Mouse (Mus musculus): ENCODE measurements around the gene Col26a1. TPM values are rescaled to one million over a fixed set of nuclear protein-coding genes. Genes with fewer than 3 reads are reported as not detected.
"Not testable (repeated sequence)": the region's sequence is repeated elsewhere in the genome, so short reads cannot be mapped to it uniquely, and the experiment has no call there.

Col26a1 gene
- total RNA-seq, 2 experiments from 2014 or later = not detected

DNA sequence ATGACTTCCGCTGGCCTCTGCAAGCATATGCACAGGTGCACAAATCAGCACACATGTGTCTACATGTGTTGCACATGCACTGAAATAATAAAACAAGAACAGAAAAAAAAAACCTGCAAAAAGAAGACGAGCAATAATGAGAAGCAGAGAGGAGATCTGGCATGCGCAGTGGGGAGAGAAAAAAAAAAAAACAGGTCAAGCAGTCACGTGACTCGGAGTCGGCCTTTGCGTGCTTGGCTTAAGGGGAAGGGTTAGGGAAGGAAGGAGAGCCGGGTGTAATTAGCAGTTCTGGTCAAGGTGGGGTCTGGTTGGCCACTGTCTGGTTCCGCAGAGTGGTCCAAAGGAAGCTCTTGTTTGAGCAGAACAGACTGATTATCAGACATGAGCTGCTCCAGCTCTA, 115.7 kb downstream of the Col26a1 start:
- no peak for ATAC-seq (replicated peaks; ENCODE audit: low FRiP score, low TSS enrichment, poor library complexity, severe bottlenecking)

DNA sequence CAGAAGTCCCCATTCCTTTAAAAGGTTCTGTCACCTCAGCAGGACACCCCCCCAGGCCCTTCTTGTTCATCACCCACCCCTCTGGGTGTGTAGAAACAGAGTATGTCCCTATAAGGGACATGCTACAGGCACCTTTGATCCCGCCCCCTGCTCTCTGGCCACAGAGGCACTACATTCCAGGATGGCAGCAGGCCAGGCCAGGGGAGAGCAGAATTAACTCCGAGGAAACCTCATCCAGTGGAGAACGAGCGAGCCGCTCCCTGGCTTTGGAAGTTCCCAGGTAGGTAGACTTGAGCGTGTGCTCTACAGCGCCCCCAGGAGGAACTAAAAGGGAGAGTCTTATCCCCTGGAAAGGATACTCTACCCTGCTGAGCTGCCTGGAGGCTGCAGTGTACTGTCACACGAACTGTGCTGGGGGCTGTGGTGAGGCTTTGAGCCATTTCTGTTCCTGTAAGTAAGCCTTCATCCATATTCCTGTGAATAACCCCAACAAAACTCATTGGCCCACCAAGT, 118.8 kb downstream of the Col26a1 start:
- no peak for ATAC-seq (replicated peaks; ENCODE audit: low FRiP score, low TSS enrichment, poor library complexity, severe bottlenecking)

DNA sequence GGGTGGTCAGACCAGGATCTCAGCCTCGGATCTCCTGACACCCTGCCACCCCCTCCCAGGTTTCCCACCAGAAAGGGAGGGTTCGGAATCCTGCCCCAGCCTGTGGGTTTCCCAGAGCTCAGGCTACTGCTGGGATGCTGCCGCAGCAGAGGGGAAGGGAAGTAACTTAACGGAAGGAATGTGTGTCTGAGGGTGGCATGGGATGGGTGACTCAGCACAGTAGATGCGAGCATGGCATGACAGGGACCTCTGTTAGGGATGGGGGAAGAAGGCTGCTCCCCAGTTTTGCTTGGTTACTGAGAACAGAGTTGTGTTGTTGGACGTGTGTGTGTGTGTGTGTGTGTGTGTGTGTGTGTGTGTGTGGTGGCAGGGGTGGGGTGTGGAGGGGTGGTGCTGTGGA, 122.7 kb downstream of the Col26a1 start:
- ATAC-seq (replicated peaks; ENCODE audit: low FRiP score, low TSS enrichment, poor library complexity, severe bottlenecking) = no peak

DNA sequence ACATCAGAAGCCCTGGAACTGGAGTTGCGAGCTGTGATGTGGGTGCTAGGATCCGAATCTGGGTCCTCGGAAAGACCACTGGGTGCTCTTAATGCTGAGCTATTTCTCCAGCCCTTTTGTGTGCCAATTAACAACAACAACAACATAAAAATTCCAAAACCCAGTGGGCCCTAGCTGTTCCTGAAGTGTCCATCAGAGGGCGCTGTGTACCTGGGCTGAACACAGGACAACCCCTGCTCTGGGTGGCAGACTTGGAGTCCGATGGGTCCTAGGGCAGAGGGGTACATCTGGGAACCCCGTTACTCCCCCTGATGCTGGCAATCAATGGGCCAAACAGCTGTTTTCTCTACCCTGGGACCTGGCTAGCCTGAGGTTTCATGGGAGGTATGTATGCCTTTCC, 123.2 kb downstream of the Col26a1 start:
- ATAC-seq (replicated peaks; ENCODE audit: low FRiP score, low TSS enrichment, poor library complexity, severe bottlenecking) = no peak

DNA sequence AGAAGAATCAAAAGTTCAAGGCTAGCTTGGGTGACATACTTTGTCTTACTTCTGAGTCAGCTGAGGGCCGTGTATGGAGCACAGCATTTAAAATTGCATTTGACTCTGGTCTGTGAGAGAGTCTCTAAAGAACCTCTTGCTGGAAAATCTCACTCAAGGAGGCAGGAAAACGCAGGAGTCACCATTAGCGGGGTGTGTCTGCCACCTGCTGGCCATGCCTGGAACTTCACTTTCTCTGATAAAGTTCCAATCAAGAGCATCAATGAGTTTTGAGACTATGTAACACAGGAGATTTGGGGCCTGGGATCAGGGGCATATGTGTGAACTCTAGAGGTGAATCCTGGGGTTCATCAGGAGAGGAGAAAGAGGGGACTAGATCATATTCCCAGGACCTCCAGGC, 127.3 kb downstream of the Col26a1 start:
- 0 out of 2 replicates have a peak, but pooled peaks have one; percentile 42 for ATAC-seq (replicated peaks; ENCODE audit: low FRiP score, low TSS enrichment, poor library complexity, severe bottlenecking)

DNA sequence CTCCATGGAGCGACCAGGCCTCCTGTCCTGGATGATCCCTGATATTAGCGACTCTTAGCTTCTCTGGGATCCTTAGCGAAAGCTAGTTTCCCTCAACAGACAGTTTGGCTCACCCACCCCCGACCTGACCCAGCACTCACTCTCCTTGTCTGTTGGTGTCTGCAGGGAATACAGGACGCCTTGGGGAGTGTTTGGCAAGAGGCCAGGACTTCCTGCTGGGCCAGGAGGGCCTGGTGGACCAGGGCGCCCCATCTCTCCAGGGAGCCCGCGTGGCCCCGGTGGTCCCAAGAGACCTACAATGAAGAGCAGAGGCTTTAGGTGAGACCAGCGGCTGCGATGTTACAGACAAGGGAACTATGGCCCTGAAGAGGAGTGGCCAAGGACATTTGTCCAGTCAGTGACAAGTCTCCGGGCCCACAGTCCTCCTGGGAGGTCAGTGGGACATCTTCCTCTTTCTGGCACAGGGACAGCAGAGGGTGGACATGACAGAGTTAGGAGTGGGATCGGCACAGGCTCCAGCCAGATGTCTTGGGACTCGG, 128.9 kb downstream of the Col26a1 start:
- ATAC-seq (replicated peaks; ENCODE audit: low FRiP score, low TSS enrichment, poor library complexity, severe bottlenecking) = no peak

DNA sequence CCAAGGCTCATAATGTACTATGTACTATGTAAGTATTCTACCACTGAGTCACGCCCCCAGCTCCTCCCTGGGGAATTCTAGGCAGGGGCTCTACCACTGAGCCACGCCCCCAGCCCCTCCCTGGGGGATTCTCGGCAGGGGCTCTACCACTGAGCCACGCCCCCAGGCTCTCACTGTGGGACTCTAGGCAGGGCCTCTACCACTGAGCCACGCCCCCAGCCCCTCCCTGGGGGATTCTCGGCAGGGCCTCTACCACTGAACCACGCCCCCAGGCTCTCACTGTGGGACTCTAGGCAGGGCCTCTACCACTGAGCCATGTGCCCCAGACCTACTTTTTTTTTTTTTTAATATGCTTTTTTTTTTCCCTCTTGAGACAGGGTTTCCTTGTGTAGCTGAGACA, 129.8 kb downstream of the Col26a1 start:
- not testable (repeated sequence) for ATAC-seq (replicated peaks; ENCODE audit: low FRiP score, low TSS enrichment, poor library complexity, severe bottlenecking)

DNA sequence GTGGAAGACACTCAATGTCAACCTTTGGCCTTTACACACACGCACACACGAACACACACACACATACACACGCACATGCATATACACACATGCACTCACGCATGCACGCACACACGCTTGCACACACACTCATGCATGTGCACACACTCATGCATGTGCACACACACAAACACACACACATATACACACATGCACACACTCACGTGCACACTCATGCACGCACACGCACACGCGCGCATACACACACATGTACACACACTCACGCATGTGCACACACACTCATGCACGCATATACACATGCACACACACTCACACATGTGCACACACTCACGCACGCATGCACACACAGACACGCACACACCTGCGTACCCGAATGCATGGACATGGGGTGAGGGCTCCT, 130.9 kb downstream of the Col26a1 start:
- no peak for ATAC-seq (replicated peaks; ENCODE audit: low FRiP score, low TSS enrichment, poor library complexity, severe bottlenecking)

DNA sequence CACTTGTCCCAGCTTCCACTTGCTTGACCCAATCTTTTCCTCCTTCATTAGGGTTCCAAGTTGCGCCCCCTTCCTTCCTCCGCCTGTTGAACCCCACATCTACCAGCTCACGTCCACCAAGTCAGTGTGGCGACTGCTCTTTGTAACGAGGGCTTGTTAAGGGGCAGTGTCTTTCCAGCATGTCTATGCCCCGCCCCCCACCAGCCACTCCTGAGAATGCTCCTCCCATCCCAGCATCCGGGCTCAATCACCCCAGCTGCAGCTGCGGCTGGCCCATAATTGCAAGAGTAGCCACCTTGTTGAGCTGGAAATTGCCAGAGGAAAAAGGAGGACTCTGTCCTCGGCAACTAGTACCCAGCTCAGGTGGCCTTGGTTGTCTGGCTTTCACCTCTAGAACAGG, 136.4 kb downstream of the Col26a1 start:
- no peak for ATAC-seq (replicated peaks; ENCODE audit: low FRiP score, low TSS enrichment, poor library complexity, severe bottlenecking)

DNA sequence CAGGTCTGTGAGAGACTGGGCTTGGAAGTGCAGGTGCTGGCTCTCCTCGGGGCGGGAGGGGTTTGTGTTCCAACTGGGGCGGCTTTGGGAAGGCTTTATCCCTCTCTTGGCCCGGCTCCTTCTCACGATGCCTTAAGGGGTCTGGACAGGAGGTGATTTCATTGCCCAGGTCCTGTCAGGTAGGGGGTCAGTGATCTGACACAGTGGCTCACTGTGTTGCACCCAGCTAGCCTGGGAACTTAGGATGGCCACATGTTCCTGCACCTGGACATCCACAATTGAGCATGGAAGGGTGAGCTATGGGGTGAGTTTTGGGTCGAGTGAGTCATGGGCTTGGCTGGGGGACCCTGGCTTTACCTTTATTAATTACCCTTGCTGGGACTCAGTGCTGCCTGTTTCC, 144.1 kb downstream of the Col26a1 start:
- ATAC-seq (replicated peaks; ENCODE audit: low FRiP score, low TSS enrichment, poor library complexity, severe bottlenecking) = no peak

DNA sequence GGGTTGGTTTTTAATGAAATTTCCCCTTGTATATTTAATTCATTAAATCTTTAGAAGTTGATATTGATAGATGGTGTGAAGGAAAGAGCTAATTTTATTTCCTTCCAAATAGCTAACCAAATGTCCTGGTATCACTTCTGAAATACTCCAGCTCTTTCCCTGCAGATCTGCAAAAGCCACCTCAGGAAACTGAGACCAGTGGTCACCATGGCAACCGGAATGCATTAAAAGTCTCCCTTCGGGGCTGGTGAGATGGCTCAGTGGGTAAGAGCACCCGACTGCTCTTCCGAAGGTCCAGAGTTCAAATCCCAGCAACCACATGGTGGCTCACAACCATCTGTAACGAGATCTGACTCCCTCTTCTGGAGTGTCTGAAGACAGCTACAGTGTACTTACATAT, 156.7 kb downstream of the Col26a1 start:
- ATAC-seq (replicated peaks; ENCODE audit: low FRiP score, low TSS enrichment, poor library complexity, severe bottlenecking) = not testable (repeated sequence)

DNA sequence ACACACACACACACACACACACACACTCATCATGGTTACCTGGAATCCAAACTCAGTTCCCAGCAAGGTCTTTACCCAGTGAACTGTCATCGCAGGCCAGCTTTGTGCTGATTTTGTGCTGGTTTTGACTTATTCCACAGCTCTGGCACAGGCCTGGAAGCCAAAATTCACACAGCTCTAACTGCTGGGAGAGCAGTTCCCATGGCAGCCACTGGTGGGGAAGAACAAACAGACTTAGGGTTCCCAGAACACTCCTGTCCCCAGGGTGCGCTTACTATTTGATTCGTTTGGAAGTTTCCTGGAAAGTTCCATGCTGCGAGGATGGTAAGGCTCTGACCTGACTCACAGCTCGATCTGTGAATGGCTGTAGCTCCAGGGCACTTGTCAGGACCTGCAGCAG, 161.4 kb downstream of the Col26a1 start:
- ATAC-seq (replicated peaks; ENCODE audit: low FRiP score, low TSS enrichment, poor library complexity, severe bottlenecking) = no peak

DNA sequence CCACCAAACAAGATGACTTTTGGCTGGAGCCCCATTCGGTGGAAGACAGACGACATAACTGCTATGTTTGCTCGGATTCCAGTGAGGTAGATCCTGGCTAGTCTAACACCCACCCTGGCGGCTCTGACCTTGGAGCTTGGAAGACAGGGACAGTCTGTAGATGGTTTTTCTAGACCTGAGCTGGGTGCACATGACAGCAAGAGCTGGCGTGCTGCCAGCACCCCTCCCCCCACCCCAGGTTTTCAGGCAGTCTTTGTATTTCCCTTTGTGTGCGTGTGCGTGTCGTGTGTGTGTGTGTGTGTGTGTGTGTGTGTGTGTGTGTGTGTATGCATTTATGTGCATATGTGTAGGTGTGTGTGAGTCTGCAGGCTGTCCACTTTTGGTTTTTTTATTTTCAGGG, 164.4 kb downstream of the Col26a1 start:
- no peak for ATAC-seq (replicated peaks; ENCODE audit: low FRiP score, low TSS enrichment, poor library complexity, severe bottlenecking)

DNA sequence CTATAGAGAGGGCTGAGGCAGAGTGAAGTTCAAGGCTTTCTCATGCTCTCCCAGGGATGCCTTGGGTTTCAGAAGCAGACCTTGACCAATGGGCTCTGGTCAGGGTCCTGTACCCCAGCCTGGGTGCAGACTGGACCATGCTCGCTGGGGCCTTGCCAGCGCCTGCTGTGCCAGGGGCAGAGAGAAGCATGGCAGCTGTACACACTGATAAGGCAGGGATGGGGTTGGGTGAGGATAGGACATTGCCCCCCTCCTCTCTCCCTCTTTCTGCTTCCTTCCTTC, 165.5 kb downstream of the Col26a1 start:
- no peak for ATAC-seq (replicated peaks; ENCODE audit: low FRiP score, low TSS enrichment, poor library complexity, severe bottlenecking)

DNA sequence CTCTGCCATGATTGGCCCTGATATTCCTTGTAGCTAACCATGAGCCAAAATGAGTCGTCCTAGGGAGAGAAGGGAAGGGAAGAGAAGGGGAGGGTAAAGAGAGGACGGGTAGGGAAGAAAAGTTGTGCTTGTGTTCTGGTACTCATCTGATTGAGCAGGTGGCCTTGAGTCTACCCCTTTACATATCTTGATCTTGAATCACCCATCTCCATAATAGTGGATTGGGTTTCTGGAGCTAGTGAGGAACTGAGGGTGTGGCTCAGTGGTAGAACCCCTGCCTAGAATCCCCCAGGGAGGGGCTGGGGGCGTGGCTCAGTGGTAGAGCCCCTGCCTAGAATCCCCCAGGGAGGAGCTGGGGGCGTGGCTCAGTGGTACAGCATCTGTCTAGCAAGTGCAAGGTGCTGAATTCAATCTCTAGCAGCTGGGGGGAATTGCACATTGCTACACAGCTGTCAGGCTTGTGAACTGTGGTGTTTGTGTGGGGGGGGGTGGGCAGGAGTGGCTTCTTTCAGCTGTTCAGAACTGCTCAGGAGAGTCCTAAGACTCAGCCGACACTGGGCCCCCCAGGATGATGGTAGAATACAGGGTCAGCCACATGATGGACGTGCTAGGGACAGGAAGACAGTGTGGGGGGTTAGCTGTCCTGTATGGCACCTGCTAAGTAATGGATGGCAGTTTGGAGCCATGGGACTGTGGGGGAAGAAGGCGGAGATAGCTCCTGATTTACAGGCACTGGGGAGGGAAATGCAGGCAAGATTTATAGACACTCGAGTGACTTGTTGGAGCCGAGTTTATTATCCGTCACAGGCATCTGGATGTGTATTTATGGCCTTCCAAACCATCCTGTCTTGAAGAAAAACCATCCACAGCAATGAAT, 166.1 kb downstream of the Col26a1 start:
- no peak for ATAC-seq (replicated peaks; ENCODE audit: low FRiP score, low TSS enrichment, poor library complexity, severe bottlenecking)

DNA sequence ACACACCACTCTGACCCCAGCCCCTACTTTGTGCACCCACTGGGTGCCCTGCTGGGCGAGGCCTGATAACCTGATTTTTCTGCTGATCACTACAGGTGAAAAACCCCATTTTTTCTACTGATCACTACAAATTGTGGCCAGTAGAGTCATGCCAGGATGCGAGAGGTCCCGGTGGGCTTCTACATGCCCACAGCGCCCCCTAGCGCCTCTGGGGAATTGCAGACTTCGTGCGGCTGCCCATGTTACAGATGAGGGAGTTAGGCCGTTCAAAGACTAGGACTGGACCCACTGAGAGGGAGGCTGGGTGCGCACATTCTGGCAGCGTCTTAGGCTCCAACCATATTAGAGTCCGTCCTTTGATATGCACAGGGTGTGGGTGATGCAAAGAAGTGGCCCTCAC, 168.1 kb downstream of the Col26a1 start:
- 0 out of 2 replicates have a peak, but pooled peaks have one; percentile 45 for ATAC-seq (replicated peaks; ENCODE audit: low FRiP score, low TSS enrichment, poor library complexity, severe bottlenecking)

DNA sequence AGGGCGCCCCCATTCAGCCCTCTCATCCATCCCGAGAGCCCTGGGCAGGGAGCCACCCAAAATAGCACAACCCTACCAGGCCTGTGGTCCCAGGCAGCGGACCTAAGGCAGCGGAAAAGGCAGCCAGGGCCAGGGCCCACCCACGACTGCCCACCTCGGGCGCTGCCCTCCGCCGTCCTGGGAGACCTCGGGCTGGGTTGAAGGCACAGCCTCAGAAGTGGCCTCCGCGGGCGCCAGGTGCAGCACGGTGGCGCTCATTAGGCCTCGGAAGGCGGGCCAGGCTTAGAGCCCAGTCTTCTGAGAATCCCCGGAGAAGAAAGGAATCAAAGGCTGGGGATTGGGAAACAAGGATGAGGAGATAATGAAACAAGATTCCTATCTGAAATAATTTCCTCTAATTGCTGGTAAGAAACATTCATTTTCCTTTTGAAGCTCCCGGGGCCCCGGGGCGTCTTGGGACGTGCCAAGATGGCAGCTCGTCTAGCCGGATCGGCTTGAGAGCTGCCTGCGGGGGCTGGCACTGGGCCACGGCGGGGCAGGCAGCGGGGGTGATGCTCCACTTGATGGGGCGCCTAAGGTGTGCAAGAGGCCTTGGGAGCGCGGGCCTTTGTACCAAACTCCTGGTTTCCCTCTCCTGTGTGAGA, 168.7 kb downstream of the Col26a1 start:
- no peak for ATAC-seq (replicated peaks; ENCODE audit: low FRiP score, low TSS enrichment, poor library complexity, severe bottlenecking)

DNA sequence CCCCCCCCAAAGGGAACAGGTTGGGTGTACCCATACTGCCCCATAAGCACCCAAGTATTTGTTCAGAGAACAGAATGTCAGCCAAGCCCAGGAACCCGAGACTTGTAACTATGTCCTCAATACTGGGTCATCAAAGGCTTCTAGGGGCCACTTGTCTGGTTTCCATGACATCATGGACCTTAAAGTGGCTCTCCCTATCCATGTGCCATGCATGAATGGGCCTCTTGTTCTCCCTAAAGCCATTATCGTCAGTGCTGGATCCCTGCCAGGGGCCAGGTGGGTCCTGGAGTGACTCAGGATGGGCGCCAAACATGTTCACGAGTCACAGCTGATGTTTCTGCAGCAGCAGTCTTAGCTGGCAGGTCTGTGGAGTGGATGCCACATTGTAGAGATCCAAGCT, 172.3 kb downstream of the Col26a1 start:
- ATAC-seq (replicated peaks; ENCODE audit: low FRiP score, low TSS enrichment, poor library complexity, severe bottlenecking) = no peak

DNA sequence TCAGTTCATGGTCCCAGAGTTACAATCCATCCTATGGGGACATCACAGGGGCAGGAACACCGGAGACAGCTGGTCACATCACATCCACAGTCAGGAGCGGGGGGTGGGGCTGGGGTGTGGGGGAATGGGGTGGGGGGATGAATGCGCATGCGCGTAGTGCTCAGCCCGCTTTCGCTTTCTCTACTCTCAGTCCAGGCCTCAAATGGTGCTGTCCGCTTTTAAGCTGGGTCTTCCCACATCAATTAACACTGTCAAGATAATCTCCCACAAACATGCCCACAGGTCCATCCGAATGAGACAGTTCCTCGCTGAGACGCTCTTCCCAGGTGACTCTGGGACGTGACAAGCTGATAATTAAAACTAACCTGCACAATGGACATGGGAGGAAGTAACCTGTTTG, 174.9 kb downstream of the Col26a1 start:
- ATAC-seq (replicated peaks; ENCODE audit: low FRiP score, low TSS enrichment, poor library complexity, severe bottlenecking) = no peak

DNA sequence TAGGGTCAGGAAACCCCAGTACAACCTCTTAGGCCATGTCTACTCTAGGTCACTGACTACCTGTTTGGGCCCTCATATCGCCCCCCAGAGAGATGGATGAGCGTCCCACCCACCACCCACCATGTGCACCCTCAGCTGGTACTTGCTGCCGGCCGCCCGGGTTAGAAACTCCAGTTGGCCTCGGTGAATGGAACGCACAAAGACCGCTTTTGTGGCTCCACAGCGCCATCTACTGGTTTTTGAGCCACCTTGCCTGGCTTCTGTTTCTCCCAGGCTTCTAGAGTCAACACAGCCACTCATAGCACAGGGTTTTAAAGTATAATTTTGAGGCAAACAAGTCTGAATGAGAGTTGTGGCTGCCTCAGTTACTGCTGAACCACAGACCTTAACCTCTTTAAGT, 176.2 kb downstream of the Col26a1 start:
- ATAC-seq (replicated peaks; ENCODE audit: low FRiP score, low TSS enrichment, poor library complexity, severe bottlenecking) = peak; percentile 66

DNA sequence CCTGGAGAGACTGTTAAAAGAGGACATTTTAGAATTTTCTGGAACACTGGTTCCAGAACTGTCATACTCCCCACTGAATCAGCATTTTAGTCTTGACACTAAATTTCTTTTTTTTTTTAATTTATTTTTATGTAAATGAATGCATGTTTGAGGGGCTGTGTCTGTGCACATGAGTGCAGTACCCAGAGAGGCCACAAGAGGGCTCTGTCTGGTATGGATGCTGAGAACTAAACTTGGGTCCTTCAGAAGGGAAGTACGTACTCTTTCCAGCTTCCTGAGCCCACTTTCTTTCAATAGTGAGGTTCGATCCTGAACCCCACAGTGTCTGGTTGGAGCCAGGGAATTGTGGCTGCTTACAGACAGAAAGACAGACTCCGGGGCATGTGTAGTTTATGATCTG, 177.5 kb downstream of the Col26a1 start:
- ATAC-seq (replicated peaks; ENCODE audit: low FRiP score, low TSS enrichment, poor library complexity, severe bottlenecking) = no peak
